Mouse (Mus musculus) MEL (cell line): ENCODE results near the gene Rph3al. TPM values are rescaled to one million over a fixed set of nuclear protein-coding genes. Genes with fewer than 3 reads are reported as not detected.

ENCODE experiments used
- DNase-seq: peaks from one replicate; pipeline ENCODE4 v3.0.0; 2011; ENCODE audit warnings: low read depth, low spot score
- H3K27ac ChIP-seq: 2 replicates; pipeline ENCODE4 v1.5.1; 2012; ENCODE audit warnings: low read depth, mild to moderate bottlenecking, control low read depth, low read length, moderate library complexity; ENCODE audit not compliant: control insufficient read depth
- H3K27me3 ChIP-seq, 2 experiments: fragments of 150-350 bp in 1 of 2; sonication (generic) in 1 of 2; 2 replicates each; pipeline ENCODE4 v1.6.1; 2012; ENCODE audit warnings: low read length in 2 of 2, mild to moderate bottlenecking in 2 of 2, improper control_type of control experiment in 1 of 2, moderate library complexity in 1 of 2; ENCODE audit not compliant: insufficient read depth in 2 of 2, control insufficient read depth in 1 of 2
- H3K36me3 ChIP-seq, 2 experiments: 2 replicates each; pipeline ENCODE4 v1.6.1; 2012 to 2014; ENCODE audit warnings: low read length in 2 of 2, improper control_type of control experiment in 1 of 2, inconsistent platforms in 1 of 2, mild to moderate bottlenecking in 1 of 2; ENCODE audit not compliant: insufficient read depth in 2 of 2, control insufficient read depth in 1 of 2
- H3K4me1 ChIP-seq, 2 experiments: fragments of 150-350 bp in 1 of 2; sonication (generic) in 1 of 2; 2 replicates each; pipeline ENCODE4 v1.6.1; 2012; ENCODE audit warnings: low read length in 2 of 2, improper control_type of control experiment in 1 of 2, mild to moderate bottlenecking in 1 of 2; ENCODE audit not compliant: insufficient read depth in 2 of 2, control insufficient read depth in 1 of 2
- H3K4me3 ChIP-seq, 2 experiments: fragments of 150-350 bp in 1 of 2; sonication (generic) in 1 of 2; 2 replicates each; pipeline ENCODE4 v1.5.1; 2012; ENCODE audit warnings: low read depth in 2 of 2, low read length in 2 of 2, mild to moderate bottlenecking in 2 of 2, moderate library complexity in 2 of 2, control low read depth in 1 of 2, improper control_type of control experiment in 1 of 2; ENCODE audit not compliant: control insufficient read depth in 1 of 2, insufficient read depth in 1 of 2
- H3K79me2 ChIP-seq: 2 replicates; pipeline ENCODE4 v1.6.1; 2012; ENCODE audit warnings: mild to moderate bottlenecking, low read length, moderate library complexity; ENCODE audit not compliant: control insufficient read depth, poor library complexity, insufficient read depth
- H3K9ac ChIP-seq: 2 replicates; pipeline ENCODE4 v1.6.1; 2012; ENCODE audit warnings: low read depth, mild to moderate bottlenecking, control low read depth, low read length, moderate library complexity; ENCODE audit not compliant: control insufficient read depth, poor library complexity, severe bottlenecking
- H3K9me3 ChIP-seq: fragments of 150-350 bp; sonication (generic); replicated peaks from 2 replicates; pipeline ENCODE4 v1.6.1; 2012; ENCODE audit warnings: mild to moderate bottlenecking, low read length, improper control_type of control experiment, moderate library complexity; ENCODE audit not compliant: insufficient read depth
- BHLHE40 ChIP-seq: IDR thresholded peaks from 2 replicates; pipeline ENCODE4 v1.6.1; 2012; ENCODE audit warnings: low read depth, mild to moderate bottlenecking, inconsistent platforms, low read length, improper control_type of control experiment, borderline replicate concordance
- CHD1 ChIP-seq: IDR thresholded peaks from 2 replicates; pipeline ENCODE4 v1.6.1; 2012; ENCODE audit warnings: low read depth, mild to moderate bottlenecking, inconsistent platforms, low read length, improper control_type of control experiment
- CHD2 ChIP-seq: IDR thresholded peaks from 2 replicates; pipeline ENCODE4 v1.6.1; 2011; ENCODE audit warnings: low read length, improper control_type of control experiment
- CTCF ChIP-seq, 3 experiments: IDR thresholded peaks in 2 of 3; conservative IDR thresholded peaks in 1 of 3; 2 replicates each; pipeline ENCODE4 v1.5.1; 2011 to 2012; ENCODE audit warnings: low read length in 3 of 3, low read depth in 2 of 3, mild to moderate bottlenecking in 2 of 3, improper control_type of control experiment in 1 of 3, inconsistent platforms in 1 of 3, mixed read lengths in 1 of 3, moderate library complexity in 1 of 3; ENCODE audit not compliant: control insufficient read depth in 1 of 3, insufficient read depth in 1 of 3, poor library complexity in 1 of 3, severe bottlenecking in 1 of 3
- E2F4 ChIP-seq: IDR thresholded peaks from 2 replicates; pipeline ENCODE4 v1.6.1; 2011; ENCODE audit warnings: low read depth, low read length, improper control_type of control experiment, borderline replicate concordance
- EP300 ChIP-seq, 2 experiments: IDR thresholded peaks; 2 replicates each; pipeline ENCODE4 v1.6.1; 2011; ENCODE audit warnings: improper control_type of control experiment in 2 of 2, low read length in 2 of 2, low read depth in 1 of 2, mild to moderate bottlenecking in 1 of 2
- ETS1 ChIP-seq: IDR thresholded peaks from 2 replicates; pipeline ENCODE4 v1.6.1; 2012; ENCODE audit warnings: low read depth, mild to moderate bottlenecking, inconsistent platforms, low read length, improper control_type of control experiment, moderate library complexity
- GATA1 ChIP-seq: IDR thresholded peaks from 2 replicates; pipeline ENCODE4 v1.6.1; 2011; ENCODE audit warnings: low read depth, low read length, improper control_type of control experiment
- KAT2A ChIP-seq: conservative IDR thresholded peaks from 2 replicates; pipeline ENCODE4 v1.6.1; 2012; ENCODE audit warnings: low read depth, low read length, improper control_type of control experiment, inconsistent platforms
- MAX ChIP-seq: IDR thresholded peaks from 2 replicates; pipeline ENCODE4 v1.6.1; 2011; ENCODE audit warnings: low read length, improper control_type of control experiment
- MEF2A ChIP-seq: IDR thresholded peaks from 2 replicates; pipeline ENCODE4 v1.6.1; 2014; ENCODE audit warnings: low read depth, mild to moderate bottlenecking, inconsistent platforms, low read length, improper control_type of control experiment; ENCODE audit not compliant: poor library complexity, insufficient replicate concordance, severe bottlenecking; ENCODE audit errors: extremely low read depth
- MXI1 ChIP-seq: IDR thresholded peaks from 2 replicates; pipeline ENCODE4 v1.6.1; 2011; ENCODE audit warnings: mild to moderate bottlenecking, low read depth, low read length, improper control_type of control experiment
- MYC ChIP-seq: IDR thresholded peaks from 2 replicates; pipeline ENCODE4 v1.6.1; 2011; ENCODE audit warnings: low read depth, mild to moderate bottlenecking, low read length, improper control_type of control experiment, moderate library complexity
- NRF1 ChIP-seq: IDR thresholded peaks from 2 replicates; pipeline ENCODE4 v1.6.1; 2014; ENCODE audit warnings: low read depth, mild to moderate bottlenecking, inconsistent platforms, low read length, improper control_type of control experiment, moderate library complexity; ENCODE audit not compliant: poor library complexity, insufficient read depth, severe bottlenecking
- POLR2AphosphoS2 ChIP-seq: IDR thresholded peaks from 2 replicates; pipeline ENCODE4 v1.6.1; 2011; ENCODE audit warnings: low read length, improper control_type of control experiment
- POLR2AphosphoS5 ChIP-seq: IDR thresholded peaks from 2 replicates; pipeline ENCODE4 v1.6.1; 2012; ENCODE audit warnings: low read depth, borderline replicate concordance, mild to moderate bottlenecking, inconsistent platforms, low read length, moderate library complexity, mixed read lengths
- RAD21 ChIP-seq: IDR thresholded peaks from 2 replicates; pipeline ENCODE4 v1.6.1; 2011; ENCODE audit warnings: mild to moderate bottlenecking, low read depth, low read length, improper control_type of control experiment
- RCOR1 ChIP-seq: IDR thresholded peaks from 2 replicates; pipeline ENCODE4 v1.6.1; 2012; ENCODE audit warnings: low read depth, mild to moderate bottlenecking, inconsistent platforms, low read length, improper control_type of control experiment
- SIN3A ChIP-seq: IDR thresholded peaks from 2 replicates; pipeline ENCODE4 v1.6.1; 2012; ENCODE audit warnings: low read length, improper control_type of control experiment, inconsistent platforms
- SMC3 ChIP-seq: IDR thresholded peaks from 2 replicates; pipeline ENCODE4 v1.6.1; 2011; ENCODE audit warnings: low read depth, low read length, improper control_type of control experiment
- TAL1 ChIP-seq: IDR thresholded peaks from 2 replicates; pipeline ENCODE4 v1.6.1; 2012; ENCODE audit warnings: mild to moderate bottlenecking, inconsistent platforms, low read length, moderate library complexity, mixed read lengths
- TBP ChIP-seq: IDR thresholded peaks from 2 replicates; pipeline ENCODE4 v1.8.0; 2011; ENCODE audit warnings: low read depth, low read length, improper control_type of control experiment
- TCF12 ChIP-seq: IDR thresholded peaks from 2 replicates; pipeline ENCODE4 v1.6.1; 2014; ENCODE audit warnings: low read depth, mild to moderate bottlenecking, inconsistent platforms, low read length, improper control_type of control experiment, moderate library complexity
- UBTF ChIP-seq: IDR thresholded peaks from 2 replicates; pipeline ENCODE4 v1.6.1; 2012; ENCODE audit warnings: low read depth, mild to moderate bottlenecking, inconsistent platforms, low read length, improper control_type of control experiment, moderate library complexity, borderline replicate concordance; ENCODE audit not compliant: insufficient read depth
- USF1 ChIP-seq: IDR thresholded peaks from 2 replicates; pipeline ENCODE4 v1.6.1; 2014; ENCODE audit warnings: low read depth, mild to moderate bottlenecking, inconsistent platforms, low read length, improper control_type of control experiment, moderate library complexity
- ZMIZ1 ChIP-seq: IDR thresholded peaks from 2 replicates; pipeline ENCODE4 v1.6.1; 2012; ENCODE audit warnings: low read depth, mild to moderate bottlenecking, inconsistent platforms, low read length, improper control_type of control experiment, moderate library complexity
- polyA plus RNA-seq, 2 experiments: library from polyadenylated mRNA; stranded (reverse) in 1 of 2; unstranded in 1 of 2; fragments of >175 nt in 1 of 2; fragments of >200 nt in 1 of 2; gene quantifications; 2 replicates each; pipeline versions ENCODE4 v1.2.1 to v1.2.4; 2012; ENCODE audit warnings: low replicate concordance in 2 of 2, low read depth in 1 of 2; ENCODE audit not compliant: insufficient read length in 2 of 2, insufficient read depth in 1 of 2, missing spikeins in 1 of 2
- total RNA-seq: library from RNA; depleted of rRNA; stranded (reverse); fragments of 300-350 nt; gene quantifications from 2 replicates; pipeline ENCODE4 v1.2.3, GENCODE M21; 2012

The Rph3al gene
- total and polyA plus RNA-seq, 3 experiments: 9.4 to 23.0 TPM; not detected in 1

- TF ChIP-seq CTCF (IDR thresholded peaks at IDR 0.05 in 2 of 3, conservative IDR thresholded peaks at IDR 0.05 in 1 of 3; ENCODE audit: control insufficient read depth in 1 of 3, insufficient read depth in 1 of 3, low read depth in 2 of 3, low read length in 3 of 3, poor library complexity in 1 of 3, severe bottlenecking in 1 of 3) (peak; percentile 50 to 90 (median 90); a peak in 5 of 6 replicates), POLR2AphosphoS2 (no peak; the same call in 1 of the 2 replicates), TAL1 (no peak), CHD1 (0 out of 2 replicates have a peak, but pooled peaks have one; percentile 76), POLR2AphosphoS5 (no peak), UBTF (peak; percentile 78; the same call in 1 of the 2 replicates), CHD2 (no peak), E2F4 (0 out of 2 replicates have a peak, but pooled peaks have one; percentile 36), NRF1 (no peak), TBP (0 out of 2 replicates have a peak, but pooled peaks have one; percentile 16), RAD21 (peak; percentile 87), GATA1 (no peak), EP300 (IDR thresholded peaks at IDR 0.05; ENCODE audit: low read depth in 1 of 2, low read length in 2 of 2) (peak; percentile 56 to 64; a peak in 2 of 4 replicates)
These were observed 28.5 kb upstream of the Rph3al start (continued) for GRCm38 (mm10) chr11:75966401-75967372.

DNA sequence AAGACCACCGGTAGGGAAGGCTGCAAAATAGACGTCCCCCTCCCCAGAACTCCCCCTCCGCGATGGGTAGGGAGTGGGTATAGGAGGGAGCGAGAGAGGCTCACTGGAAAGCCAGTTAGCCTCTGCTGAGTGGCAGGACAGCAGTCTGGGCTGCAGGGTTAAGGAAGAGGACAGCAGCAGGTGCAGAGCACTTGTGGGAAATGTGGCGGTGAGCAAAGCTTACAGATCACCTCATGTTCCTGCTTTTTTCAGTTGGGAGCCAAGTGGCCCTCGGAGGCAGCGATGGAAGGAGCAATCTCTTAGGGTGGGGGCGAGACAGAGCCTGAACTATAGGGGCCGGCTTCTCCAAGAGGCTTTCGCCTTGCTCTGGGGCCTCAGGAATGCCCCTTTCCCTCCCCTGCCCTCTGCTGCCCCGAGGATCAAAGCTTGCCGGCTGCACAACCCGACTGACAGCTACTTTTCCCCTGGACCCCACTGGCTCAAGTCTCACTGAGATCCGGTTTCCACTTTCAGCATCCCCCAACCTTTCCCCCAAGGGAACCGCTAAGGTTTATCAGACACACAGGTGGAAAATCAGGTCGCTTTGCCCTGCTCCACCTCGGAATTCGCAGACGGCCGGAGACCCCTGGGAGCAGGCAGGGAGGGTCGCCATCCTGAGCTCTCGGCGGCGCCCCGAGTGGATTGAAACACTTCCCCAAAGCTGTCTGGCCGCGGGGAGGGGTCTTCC is 27.6 kb upstream of the Rph3al start:
- H3K4me1 ChIP-seq: peaks cover 0 to 6% of the 10 kb centered on the region in 2 experiments; a peak in 2 of 4 replicates
- peak overlapping the region; percentile 39; the same call in 1 of the 2 replicates for H3K27ac ChIP-seq
- no peak for TF ChIP-seq USF1
- no peak for TF ChIP-seq MYC
- no peak for TF ChIP-seq TBP
- no peak for TF ChIP-seq BHLHE40
- no peak for TF ChIP-seq MAX
- TF ChIP-seq TCF12: no peak
- no peak for TF ChIP-seq SIN3A
- no peak for TF ChIP-seq RAD21
- no peak for TF ChIP-seq ZMIZ1
- TF ChIP-seq GATA1: no peak
- no peak for TF ChIP-seq SMC3
- no peak for TF ChIP-seq NRF1
- TF ChIP-seq CHD2: no peak
- TF ChIP-seq KAT2A: no peak
- TF ChIP-seq MXI1: no peak
- no peak for TF ChIP-seq UBTF
- TF ChIP-seq RCOR1: no peak
- TF ChIP-seq MEF2A: no peak
- TF ChIP-seq ETS1: no peak
- peak overlapping the region; percentile 93 for H3K4me3 ChIP-seq
- peaks cover 3% of the 10 kb centered on the region; the same call in 1 of the 2 replicates for H3K79me2 ChIP-seq
- no peaks in the 10 kb centered on the region for H3K36me3 ChIP-seq
- peak overlapping the region; percentile 90 for H3K9ac ChIP-seq
- H3K9me3 ChIP-seq: no peaks in the 10 kb centered on the region
- H3K27me3 ChIP-seq: no peaks in the 10 kb centered on the region
- peak; percentile 35 for DNase-seq
